Mouse (Mus musculus): ENCODE measurements around the gene Cenpt. TPM values are rescaled to one million over a fixed set of nuclear protein-coding genes. Genes with fewer than 3 reads are reported as not detected.

Cenpt gene
- polyA plus RNA-seq, 1 experiment, result 7.3 TPM

GRCm38 (mm10) chr8:105819659-105820058, 33.4 kb downstream of the Cenpt start:
- no peaks in the 10 kb centered on the region for H3K4me1 ChIP-seq (ENCODE audit: control insufficient read depth, insufficient read depth, low read length)
- no peaks in the 10 kb centered on the region for H3K36me3 ChIP-seq (ENCODE audit: control insufficient read depth, insufficient read depth, low read length)
- WGBS, result 83% methylated on average over 3 of the region's 3 CpGs
- H3K4me3 ChIP-seq (ENCODE audit: insufficient read depth, low read depth, low read length), result no peak overlapping the region
- DNase-seq, result no peak
- no peaks in the 10 kb centered on the region for H3K27me3 ChIP-seq (replicated peaks; ENCODE audit: control insufficient read depth, insufficient read depth, low read length)
- H3K27ac ChIP-seq (ENCODE audit: insufficient read depth, low read depth, low read length), result no peak overlapping the region
- TF ChIP-seq CTCF (conservative IDR thresholded peaks at IDR 0.05; ENCODE audit: insufficient read depth, insufficient read length, low read depth, low read length) (no peak), POLR2A (IDR thresholded peaks at IDR 0.05; ENCODE audit: low read depth, low read length) (no peak)

DNA sequence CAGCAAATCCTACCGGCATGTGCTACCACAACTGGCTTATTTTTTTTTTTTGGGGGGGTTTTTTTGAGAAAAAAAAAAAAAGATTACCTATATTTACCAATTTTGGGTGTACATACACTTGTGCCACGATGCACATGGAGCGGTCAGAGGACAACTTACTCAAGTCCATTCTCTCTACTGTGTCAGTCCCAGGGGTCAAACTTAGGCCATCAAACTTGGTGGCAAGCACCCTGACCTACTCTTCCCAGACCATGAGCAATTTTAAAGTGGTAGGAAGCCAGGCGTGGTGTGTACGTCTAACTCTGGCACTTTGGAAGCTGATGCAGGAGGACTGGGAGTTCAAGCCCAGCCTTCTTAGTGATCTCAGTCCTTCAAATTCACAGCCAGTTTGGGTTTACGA, 39.8 kb downstream of the Cenpt start:
- H3K36me3 ChIP-seq (ENCODE audit: control insufficient read depth, insufficient read depth, low read length), result no peaks in the 10 kb centered on the region
- H3K4me1 ChIP-seq (ENCODE audit: control insufficient read depth, insufficient read depth, low read length), result peaks cover 29% of the 10 kb centered on the region
- 91% methylated on average over 6 of the region's 6 CpGs for WGBS
- H3K4me3 ChIP-seq (ENCODE audit: insufficient read depth, low read depth, low read length), result no peak overlapping the region
- H3K27me3 ChIP-seq (replicated peaks; ENCODE audit: control insufficient read depth, insufficient read depth, low read length), result no peaks in the 10 kb centered on the region
- DNase-seq, result no peak
- H3K27ac ChIP-seq (ENCODE audit: insufficient read depth, low read depth, low read length), result no peak overlapping the region
- TF ChIP-seq CTCF (conservative IDR thresholded peaks at IDR 0.05; ENCODE audit: insufficient read depth, insufficient read length, low read depth, low read length) (no peak), POLR2A (IDR thresholded peaks at IDR 0.05; ENCODE audit: low read depth, low read length) (no peak)

GRCm38 (mm10) chr8:105812511-105812910, 40.6 kb downstream of the Cenpt start:
- H3K36me3 ChIP-seq (ENCODE audit: control insufficient read depth, insufficient read depth, low read length), result no peaks in the 10 kb centered on the region
- H3K27ac ChIP-seq (ENCODE audit: insufficient read depth, low read depth, low read length), result no peak overlapping the region
- WGBS, result 56% methylated on average over 5 of the region's 5 CpGs
- H3K4me1 ChIP-seq (ENCODE audit: control insufficient read depth, insufficient read depth, low read length), result peaks cover 34% of the 10 kb centered on the region
- no peaks in the 10 kb centered on the region for H3K27me3 ChIP-seq (replicated peaks; ENCODE audit: control insufficient read depth, insufficient read depth, low read length)
- no peak overlapping the region for H3K4me3 ChIP-seq (ENCODE audit: insufficient read depth, low read depth, low read length)
- TF ChIP-seq CTCF (conservative IDR thresholded peaks at IDR 0.05; ENCODE audit: insufficient read depth, insufficient read length, low read depth, low read length) (no peak), POLR2A (IDR thresholded peaks at IDR 0.05; ENCODE audit: low read depth, low read length) (no peak)
- peak; percentile 36 for DNase-seq

DNA sequence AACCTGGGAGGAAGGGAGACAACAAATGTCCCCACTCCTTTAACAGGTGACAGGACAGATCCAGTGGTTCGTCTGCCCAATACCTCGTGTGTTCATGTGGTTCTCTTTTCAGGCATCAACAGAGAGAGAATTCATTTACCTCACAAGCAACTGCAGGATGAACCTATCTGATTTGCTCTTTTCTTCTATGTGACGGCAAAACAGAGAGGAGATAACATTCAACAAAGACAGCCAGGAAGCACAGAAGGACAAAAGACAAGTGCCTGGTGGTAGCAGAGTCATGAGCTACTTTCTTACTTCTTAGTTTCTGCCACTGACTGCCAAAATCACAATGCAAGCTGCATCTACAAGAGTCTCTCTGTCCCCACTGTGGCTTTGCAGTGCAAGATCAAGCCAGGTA, 41.5 kb downstream of the Cenpt start:
- TF ChIP-seq POLR2A (IDR thresholded peaks at IDR 0.05; ENCODE audit: low read depth, low read length) (no peak), CTCF (conservative IDR thresholded peaks at IDR 0.05; ENCODE audit: insufficient read depth, insufficient read length, low read depth, low read length) (no peak)
- 56% methylated on average over 3 of the region's 3 CpGs for WGBS

DNA sequence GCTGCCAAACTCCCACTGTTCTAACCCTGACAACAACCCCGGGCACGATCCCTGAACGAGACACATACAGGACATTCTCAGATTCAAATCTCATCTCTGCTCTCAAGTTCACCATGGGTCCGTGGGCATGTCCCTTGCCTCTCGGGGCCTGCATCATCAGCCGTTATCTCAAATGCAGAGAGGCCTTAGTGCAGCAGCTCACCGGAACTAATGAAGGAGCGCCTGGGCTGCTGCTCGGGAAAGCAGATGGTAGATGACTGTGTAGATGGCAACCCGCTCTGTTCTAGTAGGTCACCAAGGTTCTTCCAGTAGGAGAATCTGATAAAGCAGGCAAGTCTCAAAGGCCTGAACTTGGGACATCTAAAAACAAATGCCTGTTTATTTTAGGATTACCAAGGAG, 42.0 kb downstream of the Cenpt start:
- Histone ChIP-seq H3K4me1 (ENCODE audit: control insufficient read depth, insufficient read depth, low read length) (peaks cover 37% of the 10 kb centered on the region), H3K4me3 (ENCODE audit: insufficient read depth, low read depth, low read length) (no peak overlapping the region), H3K27me3 (replicated peaks; ENCODE audit: control insufficient read depth, insufficient read depth, low read length) (no peaks in the 10 kb centered on the region), H3K36me3 (ENCODE audit: control insufficient read depth, insufficient read depth, low read length) (no peaks in the 10 kb centered on the region), H3K27ac (ENCODE audit: insufficient read depth, low read depth, low read length) (peak overlapping the region; percentile 15; the same call in 1 of the 2 replicates)
- no peak for TF ChIP-seq POLR2A (IDR thresholded peaks at IDR 0.05; ENCODE audit: low read depth, low read length)
- no peak for TF ChIP-seq CTCF (conservative IDR thresholded peaks at IDR 0.05; ENCODE audit: insufficient read depth, insufficient read length, low read depth, low read length)
- DNase-seq, result no peak
- 68% methylated on average over 10 of the region's 10 CpGs for WGBS

More for the DNA sequence above, 41.5 kb downstream of the Cenpt start:
- no peaks in the 10 kb centered on the region for H3K36me3 ChIP-seq (ENCODE audit: control insufficient read depth, insufficient read depth, low read length)
- no peak for DNase-seq
- peaks cover 37% of the 10 kb centered on the region for H3K4me1 ChIP-seq (ENCODE audit: control insufficient read depth, insufficient read depth, low read length)
- H3K27ac ChIP-seq (ENCODE audit: insufficient read depth, low read depth, low read length), result 0 out of 2 replicates have a peak overlapping the region, but pooled peaks have one; percentile 12
- H3K4me3 ChIP-seq (ENCODE audit: insufficient read depth, low read depth, low read length), result no peak overlapping the region
- H3K27me3 ChIP-seq (replicated peaks; ENCODE audit: control insufficient read depth, insufficient read depth, low read length), result no peaks in the 10 kb centered on the region

- no peak for DNase-seq
- Histone ChIP-seq H3K4me1 (ENCODE audit: control insufficient read depth, insufficient read depth, low read length) (peaks cover 43% of the 10 kb centered on the region), H3K27ac (ENCODE audit: insufficient read depth, low read depth, low read length) (peak overlapping the region; percentile 59; the same call in 1 of the 2 replicates), H3K36me3 (ENCODE audit: control insufficient read depth, insufficient read depth, low read length) (no peaks in the 10 kb centered on the region; the same call in none of the 2 replicates), H3K27me3 (replicated peaks; ENCODE audit: control insufficient read depth, insufficient read depth, low read length) (no peaks in the 10 kb centered on the region), H3K4me3 (ENCODE audit: insufficient read depth, low read depth, low read length) (no peak overlapping the region)
- no peak for TF ChIP-seq POLR2A (IDR thresholded peaks at IDR 0.05; ENCODE audit: low read depth, low read length)
- TF ChIP-seq CTCF (conservative IDR thresholded peaks at IDR 0.05; ENCODE audit: insufficient read depth, insufficient read length, low read depth, low read length), result no peak
- 77% methylated on average over 6 of the region's 6 CpGs for WGBS
Measured at GRCm38 (mm10) chr8:105810245-105810786, 42.8 kb downstream of the Cenpt start.

DNA sequence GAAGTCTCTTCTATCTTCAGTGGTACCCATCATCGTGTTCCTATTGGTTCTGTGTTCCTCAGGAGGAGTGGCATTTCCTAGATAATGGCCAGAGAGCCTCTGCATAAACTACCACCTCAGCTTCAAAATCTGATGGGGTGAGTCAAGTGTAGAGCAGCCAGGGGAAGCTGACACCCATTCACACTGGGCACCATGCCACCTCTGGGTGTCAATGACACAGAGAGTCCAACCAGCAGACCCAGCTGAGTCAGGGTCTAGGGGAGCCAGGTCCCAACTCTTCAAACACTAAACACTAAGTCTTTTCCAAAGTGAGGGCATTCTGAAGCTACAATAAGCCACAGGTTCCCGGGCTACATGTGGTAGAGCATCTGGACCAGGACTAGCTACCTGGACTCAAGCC, 44.6 kb downstream of the Cenpt start:
- Histone ChIP-seq H3K4me3 (ENCODE audit: insufficient read depth, low read depth, low read length) (no peak overlapping the region), H3K27me3 (replicated peaks; ENCODE audit: control insufficient read depth, insufficient read depth, low read length) (no peaks in the 10 kb centered on the region), H3K27ac (ENCODE audit: insufficient read depth, low read depth, low read length) (no peak overlapping the region), H3K36me3 (ENCODE audit: control insufficient read depth, insufficient read depth, low read length) (no peaks in the 10 kb centered on the region; the same call in none of the 2 replicates), H3K4me1 (ENCODE audit: control insufficient read depth, insufficient read depth, low read length) (peaks cover 47% of the 10 kb centered on the region)
- DNase-seq, result peak; percentile 64
- WGBS, result 85% methylated on average over 2 of the region's 2 CpGs
- no peak for TF ChIP-seq POLR2A (IDR thresholded peaks at IDR 0.05; ENCODE audit: low read depth, low read length)
- no peak for TF ChIP-seq CTCF (conservative IDR thresholded peaks at IDR 0.05; ENCODE audit: insufficient read depth, insufficient read length, low read depth, low read length)

Data from kidney, adult 2 months (tissue).